Mouse (Mus musculus): ENCODE measurements at regions not wholly inside any gene's neighbourhood (a gene's known extent, or its start where the extent isn't known, plus 50 kb on each side); places are given as distances from the start of the nearest gene placed in this dataset.

DNA sequence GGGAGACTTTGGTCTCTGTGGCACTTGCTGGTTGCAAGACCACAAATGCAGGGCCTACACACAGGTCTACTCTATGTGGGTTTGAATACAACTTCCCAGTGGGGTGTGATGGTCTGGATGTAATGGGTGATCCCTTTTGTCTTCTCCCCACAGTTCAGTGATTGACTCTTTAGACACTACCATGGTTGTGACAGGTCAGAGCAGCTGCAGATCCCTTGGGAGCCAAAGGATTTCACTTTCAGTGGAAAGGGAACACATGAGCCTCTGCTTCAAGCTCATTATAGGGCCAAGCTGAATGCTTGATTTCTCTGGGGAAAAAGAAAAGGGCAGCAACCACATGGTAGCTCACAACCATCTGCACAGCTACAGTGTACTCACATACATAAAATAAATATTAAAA, 206.9 kb downstream of the Fndc1 start:
- H3K9ac ChIP-seq (ENCODE audit: low read length), result no peak overlapping the region
- ATAC-seq (ENCODE audit: insufficient number of reproducible peaks, low FRiP score, low TSS enrichment, low read depth), result no peak
- H3K4me1 ChIP-seq (ENCODE audit: control insufficient read depth, insufficient read depth, low read length), result no peaks in the 10 kb centered on the region
- no peak overlapping the region for H3K27ac ChIP-seq (replicated peaks; ENCODE audit: low read depth, low read length)
- no peaks in the 10 kb centered on the region for H3K9me3 ChIP-seq (ENCODE audit: control insufficient read depth, low read length)
- no peaks in the 10 kb centered on the region for H3K36me3 ChIP-seq (ENCODE audit: control insufficient read depth, insufficient read depth, low read length)
- H3K4me3 ChIP-seq (ENCODE audit: low read depth, low read length), result no peak overlapping the region
- DNase-seq (ENCODE audit: low spot score), result no peak
- no peaks in the 10 kb centered on the region for H3K27me3 ChIP-seq (ENCODE audit: control insufficient read depth, insufficient read depth, low read length)
- H3K4me2 ChIP-seq (ENCODE audit: low read depth, severe bottlenecking), result no peak overlapping the region

DNA sequence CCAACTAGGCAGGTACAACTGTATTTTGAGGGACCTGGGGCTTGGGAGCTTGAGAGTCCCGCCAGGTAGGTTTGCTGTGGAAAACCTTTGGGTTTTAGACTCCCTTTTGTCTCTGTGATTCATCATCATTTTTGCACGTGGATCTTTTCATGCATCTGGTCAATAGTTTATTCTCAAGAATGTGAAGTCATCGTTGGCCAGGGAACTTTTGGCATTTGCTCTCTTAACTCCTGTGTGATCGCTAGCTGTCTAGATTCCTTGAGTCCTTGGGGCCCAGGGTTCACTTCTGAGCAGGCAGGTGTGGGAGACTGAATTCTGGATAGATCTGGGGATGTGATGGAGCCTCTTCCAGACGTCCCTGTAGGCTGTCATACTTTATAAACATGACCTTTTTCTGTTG, 207.5 kb downstream of the Fndc1 start:
- ATAC-seq (ENCODE audit: insufficient number of reproducible peaks, low FRiP score, low TSS enrichment, low read depth) (no peak), DNase-seq (ENCODE audit: low spot score) (no peak)
- Histone ChIP-seq H3K27ac (replicated peaks; ENCODE audit: low read depth, low read length) (no peak overlapping the region), H3K4me1 (ENCODE audit: control insufficient read depth, insufficient read depth, low read length) (no peaks in the 10 kb centered on the region), H3K4me2 (ENCODE audit: low read depth, severe bottlenecking) (no peak overlapping the region), H3K9ac (ENCODE audit: low read length) (no peak overlapping the region), H3K27me3 (ENCODE audit: control insufficient read depth, insufficient read depth, low read length) (no peaks in the 10 kb centered on the region), H3K36me3 (ENCODE audit: control insufficient read depth, insufficient read depth, low read length) (no peaks in the 10 kb centered on the region), H3K9me3 (ENCODE audit: control insufficient read depth, low read length) (no peaks in the 10 kb centered on the region), H3K4me3 (ENCODE audit: low read depth, low read length) (no peak overlapping the region)
- WGBS, result 76% methylated on average over 5 of the region's 5 CpGs

DNA sequence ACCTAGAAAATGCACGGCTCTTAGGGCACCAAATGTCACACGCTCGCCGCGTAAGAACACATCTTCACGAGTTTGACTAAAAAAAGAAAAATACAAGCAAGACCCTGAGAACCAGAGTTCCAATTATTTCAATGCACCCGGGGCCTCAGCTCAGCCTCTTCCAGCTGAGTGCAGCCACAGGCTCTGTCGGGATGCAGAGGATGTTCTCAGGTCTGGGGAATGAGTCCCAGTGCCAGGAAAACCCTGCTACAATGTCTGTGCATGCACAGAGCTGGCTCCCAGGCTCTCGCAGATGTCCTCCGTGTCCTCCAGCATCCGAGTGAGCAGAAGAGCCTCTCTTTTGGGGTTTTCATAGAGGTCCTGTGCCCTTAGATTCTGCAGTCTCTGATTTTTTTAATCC, 219.1 kb downstream of the Fndc1 start:
- H3K4me3 ChIP-seq (ENCODE audit: low read depth, low read length), result no peak overlapping the region
- WGBS, result 85% methylated on average over 11 of the region's 11 CpGs
- H3K9ac ChIP-seq (ENCODE audit: low read length), result no peak overlapping the region
- no peak overlapping the region for H3K27ac ChIP-seq (replicated peaks; ENCODE audit: low read depth, low read length)
- H3K36me3 ChIP-seq (ENCODE audit: control insufficient read depth, insufficient read depth, low read length), result no peaks in the 10 kb centered on the region
- DNase-seq (ENCODE audit: low spot score), result no peak
- no peaks in the 10 kb centered on the region for H3K4me1 ChIP-seq (ENCODE audit: control insufficient read depth, insufficient read depth, low read length)
- ATAC-seq (ENCODE audit: insufficient number of reproducible peaks, low FRiP score, low TSS enrichment, low read depth), result no peak
- H3K9me3 ChIP-seq (ENCODE audit: control insufficient read depth, low read length), result no peaks in the 10 kb centered on the region
- H3K27me3 ChIP-seq (ENCODE audit: control insufficient read depth, insufficient read depth, low read length), result no peaks in the 10 kb centered on the region
- H3K4me2 ChIP-seq (ENCODE audit: low read depth, severe bottlenecking), result no peak overlapping the region

DNA sequence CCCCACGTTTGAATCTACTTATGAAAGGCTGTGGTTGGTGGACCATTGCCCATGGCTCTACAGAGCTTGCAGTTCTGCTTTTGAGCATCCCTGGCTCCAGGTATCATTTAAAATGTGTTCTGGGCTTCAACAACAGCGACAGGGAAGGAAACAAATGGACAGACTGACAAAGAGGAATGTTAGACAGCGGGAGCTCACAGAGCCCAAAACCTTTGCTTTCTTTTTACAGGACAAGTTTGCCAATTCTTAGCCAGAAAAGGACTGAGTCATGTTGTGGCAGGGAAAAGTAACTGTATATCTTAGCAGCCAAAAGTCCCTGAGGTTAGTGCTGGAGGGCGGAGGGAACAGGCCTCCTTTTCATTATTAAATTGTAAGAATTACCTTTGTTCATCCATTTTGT, 219.7 kb downstream of the Fndc1 start:
- WGBS, result 85% methylated on average over 4 of the region's 4 CpGs
- Histone ChIP-seq H3K4me2 (ENCODE audit: low read depth, severe bottlenecking) (no peak overlapping the region), H3K27me3 (ENCODE audit: control insufficient read depth, insufficient read depth, low read length) (no peaks in the 10 kb centered on the region), H3K27ac (replicated peaks; ENCODE audit: low read depth, low read length) (no peak overlapping the region), H3K36me3 (ENCODE audit: control insufficient read depth, insufficient read depth, low read length) (no peaks in the 10 kb centered on the region), H3K9me3 (ENCODE audit: control insufficient read depth, low read length) (no peaks in the 10 kb centered on the region), H3K9ac (ENCODE audit: low read length) (no peak overlapping the region), H3K4me3 (ENCODE audit: low read depth, low read length) (no peak overlapping the region), H3K4me1 (ENCODE audit: control insufficient read depth, insufficient read depth, low read length) (no peaks in the 10 kb centered on the region)
- DNase-seq (ENCODE audit: low spot score) (no peak), ATAC-seq (ENCODE audit: insufficient number of reproducible peaks, low FRiP score, low TSS enrichment, low read depth) (no peak)

DNA sequence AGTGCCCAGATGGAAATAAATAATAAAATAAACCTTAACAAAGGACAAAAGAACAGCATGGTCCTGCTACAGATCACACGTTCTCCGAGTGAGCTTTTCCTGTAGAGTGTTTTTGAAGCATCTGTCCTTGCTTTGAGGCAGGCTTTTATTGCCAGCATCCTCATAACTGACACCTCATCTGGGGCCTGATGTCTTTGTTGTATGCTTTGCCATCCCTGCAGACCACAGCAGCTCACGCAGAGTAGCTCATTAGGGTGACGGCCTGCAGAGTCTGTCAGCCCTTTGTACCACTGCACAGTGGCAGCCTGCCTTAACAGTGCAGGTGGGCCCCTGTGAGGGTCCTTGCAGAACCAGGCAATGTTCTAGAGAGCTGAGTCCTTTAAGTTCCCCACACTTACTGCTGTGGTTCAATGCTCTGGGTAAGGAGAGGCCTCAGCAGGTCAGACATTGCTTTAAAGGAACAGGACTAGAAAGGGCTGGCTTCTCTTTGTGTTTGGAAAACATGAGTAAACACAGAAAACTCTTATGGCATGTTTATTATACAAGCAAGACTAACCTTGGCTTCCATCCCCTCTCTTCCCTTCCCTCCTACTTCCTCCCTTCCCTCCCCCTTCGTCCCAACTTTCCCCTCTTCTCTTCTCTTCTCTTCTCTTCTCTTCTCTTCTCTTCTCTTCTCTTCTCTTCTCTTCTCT, 219.7 kb upstream of the Unc93a2 start:
- H3K27ac ChIP-seq (replicated peaks; ENCODE audit: low read depth, low read length), result no peak overlapping the region
- H3K27me3 ChIP-seq (ENCODE audit: control insufficient read depth, insufficient read depth, low read length), result no peaks in the 10 kb centered on the region
- H3K4me3 ChIP-seq (ENCODE audit: low read depth, low read length), result no peak overlapping the region
- no peaks in the 10 kb centered on the region for H3K36me3 ChIP-seq (ENCODE audit: control insufficient read depth, insufficient read depth, low read length)
- DNase-seq (ENCODE audit: low spot score) (peak; percentile 56), ATAC-seq (ENCODE audit: insufficient number of reproducible peaks, low FRiP score, low TSS enrichment, low read depth) (no peak)
- H3K9ac ChIP-seq (ENCODE audit: low read length), result no peak overlapping the region
- H3K4me2 ChIP-seq (ENCODE audit: low read depth, severe bottlenecking), result no peak overlapping the region
- WGBS, result 34% methylated on average over 5 of the region's 5 CpGs
- H3K4me1 ChIP-seq (ENCODE audit: control insufficient read depth, insufficient read depth, low read length), result no peaks in the 10 kb centered on the region
- H3K9me3 ChIP-seq (ENCODE audit: control insufficient read depth, low read length), result no peaks in the 10 kb centered on the region

DNA sequence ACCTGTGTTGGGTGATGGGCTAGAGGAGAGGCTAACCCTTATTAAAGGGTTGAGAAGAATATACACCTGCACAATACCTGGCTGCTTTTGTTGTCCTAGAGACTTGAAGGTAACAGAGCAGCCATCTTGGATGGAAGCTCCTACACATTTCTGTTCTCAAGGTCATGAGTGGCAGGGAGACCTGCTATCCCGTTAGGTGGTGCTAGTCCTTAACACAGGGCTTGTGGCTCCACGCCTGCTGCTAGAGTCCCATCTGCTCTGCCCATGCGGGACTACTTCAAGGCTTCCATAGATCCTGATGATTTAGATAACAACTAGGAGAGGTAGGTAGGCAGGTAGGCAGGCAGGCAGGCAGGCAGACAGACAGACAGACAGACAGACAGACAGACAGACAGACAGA, 218.8 kb upstream of the Unc93a2 start:
- no peak for ATAC-seq (ENCODE audit: insufficient number of reproducible peaks, low FRiP score, low TSS enrichment, low read depth)
- WGBS, result 97% methylated on average over 3 of the region's 3 CpGs
- no peaks in the 10 kb centered on the region for H3K4me1 ChIP-seq (ENCODE audit: control insufficient read depth, insufficient read depth, low read length)

DNA sequence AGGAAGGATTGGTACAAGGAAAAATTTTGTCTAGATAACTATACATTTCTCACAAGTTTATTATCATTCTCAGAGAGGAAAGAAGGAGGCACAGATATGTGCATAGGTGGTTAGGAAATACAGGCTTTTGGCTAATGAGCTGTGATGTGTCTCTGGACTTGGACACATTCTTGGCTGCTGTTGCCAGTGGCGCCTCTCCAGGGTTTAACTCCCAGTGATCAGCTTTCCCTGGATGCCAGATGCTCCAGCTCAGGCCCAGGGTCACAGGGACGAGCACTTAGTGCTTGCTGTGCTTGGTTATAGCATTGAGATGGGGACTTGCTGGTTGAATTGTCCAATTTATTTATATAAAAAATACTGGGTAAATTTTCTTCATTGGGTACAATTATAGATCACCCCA, 215.3 kb upstream of the Unc93a2 start:
- Histone ChIP-seq H3K4me1 (ENCODE audit: control insufficient read depth, insufficient read depth, low read length) (no peaks in the 10 kb centered on the region), H3K9ac (ENCODE audit: low read length) (no peak overlapping the region), H3K27me3 (ENCODE audit: control insufficient read depth, insufficient read depth, low read length) (no peaks in the 10 kb centered on the region), H3K9me3 (ENCODE audit: control insufficient read depth, low read length) (no peaks in the 10 kb centered on the region), H3K36me3 (ENCODE audit: control insufficient read depth, insufficient read depth, low read length) (no peaks in the 10 kb centered on the region), H3K4me3 (ENCODE audit: low read depth, low read length) (no peak overlapping the region), H3K4me2 (ENCODE audit: low read depth, severe bottlenecking) (no peak overlapping the region), H3K27ac (replicated peaks; ENCODE audit: low read depth, low read length) (no peak overlapping the region)
- DNase-seq (ENCODE audit: low spot score), result no peak
- no peak for ATAC-seq (ENCODE audit: insufficient number of reproducible peaks, low FRiP score, low TSS enrichment, low read depth)
- 78% methylated on average over 2 of the region's 2 CpGs for WGBS

More for the DNA sequence above, 218.8 kb upstream of the Unc93a2 start:
- no peaks in the 10 kb centered on the region for H3K27me3 ChIP-seq (ENCODE audit: control insufficient read depth, insufficient read depth, low read length)
- DNase-seq (ENCODE audit: low spot score), result no peak
- no peaks in the 10 kb centered on the region for H3K9me3 ChIP-seq (ENCODE audit: control insufficient read depth, low read length)
- no peak overlapping the region for H3K27ac ChIP-seq (replicated peaks; ENCODE audit: low read depth, low read length)
- no peak overlapping the region for H3K4me3 ChIP-seq (ENCODE audit: low read depth, low read length)
- no peak overlapping the region for H3K9ac ChIP-seq (ENCODE audit: low read length)
- no peak overlapping the region for H3K4me2 ChIP-seq (ENCODE audit: low read depth, severe bottlenecking)
- H3K36me3 ChIP-seq (ENCODE audit: control insufficient read depth, insufficient read depth, low read length), result no peaks in the 10 kb centered on the region

DNA sequence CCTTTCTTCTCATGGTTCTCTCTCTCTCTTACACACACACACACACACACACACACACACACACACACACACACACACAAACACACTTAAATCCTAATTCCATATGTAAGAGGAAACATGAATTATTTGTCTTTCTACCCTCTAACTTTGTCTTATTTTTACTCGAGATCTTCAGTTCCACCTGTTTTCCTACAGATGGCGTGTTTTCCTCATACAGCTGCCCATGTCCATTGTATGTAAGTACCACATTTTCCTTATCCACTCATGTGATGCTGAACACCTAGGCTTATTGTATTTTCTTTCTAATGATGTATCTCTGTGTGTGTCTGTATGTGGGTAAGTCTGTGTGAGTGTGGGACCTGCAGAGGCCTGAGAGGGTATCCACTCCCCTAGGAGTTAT, 212.2 kb upstream of the Unc93a2 start:
- DNase-seq (ENCODE audit: low spot score) (no peak), ATAC-seq (ENCODE audit: insufficient number of reproducible peaks, low FRiP score, low TSS enrichment, low read depth) (no peak)
- H3K4me2 ChIP-seq (ENCODE audit: low read depth, severe bottlenecking), result no peak overlapping the region
- H3K27ac ChIP-seq (replicated peaks; ENCODE audit: low read depth, low read length), result no peak overlapping the region
- 51% methylated on average over 2 of the region's 2 CpGs for WGBS
- no peaks in the 10 kb centered on the region for H3K9me3 ChIP-seq (ENCODE audit: control insufficient read depth, low read length)
- H3K27me3 ChIP-seq (ENCODE audit: control insufficient read depth, insufficient read depth, low read length), result no peaks in the 10 kb centered on the region
- H3K36me3 ChIP-seq (ENCODE audit: control insufficient read depth, insufficient read depth, low read length), result no peaks in the 10 kb centered on the region
- no peaks in the 10 kb centered on the region for H3K4me1 ChIP-seq (ENCODE audit: control insufficient read depth, insufficient read depth, low read length)
- no peak overlapping the region for H3K4me3 ChIP-seq (ENCODE audit: low read depth, low read length)
- no peak overlapping the region for H3K9ac ChIP-seq (ENCODE audit: low read length)

DNA sequence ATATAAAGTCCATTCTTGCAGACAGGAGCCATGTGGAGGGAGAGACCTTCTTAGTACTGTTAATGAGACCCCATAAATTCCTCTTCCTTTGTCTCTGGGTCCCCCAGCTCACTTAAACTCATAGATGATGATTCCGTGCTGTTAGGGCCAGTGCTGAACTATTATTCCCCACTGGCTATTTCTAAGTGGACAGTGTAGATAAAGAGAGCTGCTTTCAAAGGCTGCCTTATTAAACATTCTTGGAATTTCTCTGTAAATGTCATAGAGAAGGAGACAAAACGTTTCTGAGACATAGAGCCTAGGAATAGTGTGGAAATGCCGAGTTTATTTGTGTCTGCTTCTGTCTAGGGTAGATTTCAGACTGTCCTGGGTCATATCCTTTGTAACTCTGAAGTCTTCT, 209.5 kb upstream of the Unc93a2 start:
- no peak overlapping the region for H3K27ac ChIP-seq (replicated peaks; ENCODE audit: low read depth, low read length)
- H3K4me2 ChIP-seq (ENCODE audit: low read depth, severe bottlenecking), result no peak overlapping the region
- no peaks in the 10 kb centered on the region for H3K36me3 ChIP-seq (ENCODE audit: control insufficient read depth, insufficient read depth, low read length)
- no peaks in the 10 kb centered on the region for H3K27me3 ChIP-seq (ENCODE audit: control insufficient read depth, insufficient read depth, low read length)
- no peaks in the 10 kb centered on the region for H3K4me1 ChIP-seq (ENCODE audit: control insufficient read depth, insufficient read depth, low read length)
- ATAC-seq (ENCODE audit: insufficient number of reproducible peaks, low FRiP score, low TSS enrichment, low read depth), result no peak
- no peak overlapping the region for H3K4me3 ChIP-seq (ENCODE audit: low read depth, low read length)
- 65% methylated on average over 3 of the region's 3 CpGs for WGBS
- H3K9me3 ChIP-seq (ENCODE audit: control insufficient read depth, low read length), result no peaks in the 10 kb centered on the region
- H3K9ac ChIP-seq (ENCODE audit: low read length), result no peak overlapping the region
- no peak for DNase-seq (ENCODE audit: low spot score)
